Mouse (Mus musculus): ENCODE data around the gene Bik. TPM values are rescaled to one million over a fixed set of nuclear protein-coding genes. Genes with fewer than 3 reads are reported as not detected.
"Not testable (repeated sequence)": the region's sequence is repeated elsewhere in the genome, so short reads cannot be mapped to it uniquely, and the experiment has no call there.

Gene Bik
- 1 to 10 TPM; 8.2 to 9.1 TPM for total RNA-seq (2021)
- long read RNA-seq, experiment 1, transcript Bik-201 (5 exons, 942 nt), result major isoform, 6 of 7 reads
- long read RNA-seq, experiment 1, partial matches to known transcripts, result 1 of 7 reads
- long read RNA-seq, experiment 1, other reads (novel, unspliced or antisense), result 0 of 7 reads
- long read RNA-seq, experiment 2, transcript Bik-201 (5 exons, 942 nt), result major isoform, 7 of 8 reads
- long read RNA-seq, experiment 2, partial matches to known transcripts, result 0 of 8 reads
- long read RNA-seq, experiment 2, other reads (novel, unspliced or antisense), result 1 of 8 reads

DNA sequence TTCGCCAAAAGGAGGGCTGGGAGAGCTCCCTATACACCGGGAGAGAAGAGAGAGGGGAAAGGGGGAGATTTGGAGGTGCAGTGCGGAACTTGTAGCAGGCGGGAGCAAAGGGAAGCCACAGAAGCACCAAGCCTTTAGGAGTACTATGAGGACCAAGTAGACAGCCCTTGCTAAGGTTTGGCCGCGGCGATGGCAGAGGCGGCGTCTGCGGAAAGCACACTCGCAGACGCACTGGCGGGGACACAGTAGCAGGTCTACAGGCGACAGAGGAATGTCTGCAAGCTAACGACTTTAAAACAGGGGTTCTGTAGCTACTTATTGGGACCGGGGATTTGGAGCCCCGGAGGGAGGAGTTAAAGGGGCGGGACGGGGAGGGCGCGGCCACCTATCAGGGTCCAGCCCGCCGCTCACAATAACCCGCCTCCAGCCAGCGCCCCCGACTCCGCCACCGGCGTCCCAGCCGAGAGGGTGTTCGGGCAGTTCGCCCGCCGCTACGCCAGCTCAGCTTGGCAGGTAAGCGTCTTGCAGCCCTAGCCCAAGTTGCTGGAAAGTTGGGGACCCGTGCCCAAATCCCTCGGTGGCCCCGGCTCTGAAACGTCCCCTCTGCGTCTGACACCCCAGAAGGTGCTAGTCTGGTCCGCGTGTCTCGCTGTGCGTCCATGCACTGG lies at the start of gene Bik:
Bik (plus strand) TSS at position 439 of the 668 bp plus-strand sequence.
- peak in 1 of 2 experiments; percentile 21 for DNase-seq (ENCODE audit: low spot score in 2 of 2)

DNA sequence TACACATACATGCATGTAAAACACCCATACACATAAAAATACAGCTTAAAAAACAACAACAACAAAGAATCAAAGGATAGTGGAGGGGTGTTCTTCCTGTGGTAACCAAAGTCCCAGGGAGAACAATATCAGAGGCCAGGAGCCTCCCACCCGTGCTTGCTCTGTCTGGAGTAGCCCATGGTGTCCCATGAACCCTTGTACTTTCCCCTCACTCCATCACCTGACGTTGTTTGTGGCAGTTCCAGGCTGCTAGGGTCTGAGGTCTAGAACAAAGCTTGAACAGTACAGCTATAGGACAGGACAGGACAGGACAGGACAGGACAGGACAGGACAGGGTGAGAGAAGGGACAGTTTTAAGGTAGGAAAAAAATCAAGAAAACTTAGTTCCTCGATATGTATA lies 48.6 kb upstream of the Bik start:
- no peak for DNase-seq (ENCODE audit: low spot score in 2 of 2)

DNA sequence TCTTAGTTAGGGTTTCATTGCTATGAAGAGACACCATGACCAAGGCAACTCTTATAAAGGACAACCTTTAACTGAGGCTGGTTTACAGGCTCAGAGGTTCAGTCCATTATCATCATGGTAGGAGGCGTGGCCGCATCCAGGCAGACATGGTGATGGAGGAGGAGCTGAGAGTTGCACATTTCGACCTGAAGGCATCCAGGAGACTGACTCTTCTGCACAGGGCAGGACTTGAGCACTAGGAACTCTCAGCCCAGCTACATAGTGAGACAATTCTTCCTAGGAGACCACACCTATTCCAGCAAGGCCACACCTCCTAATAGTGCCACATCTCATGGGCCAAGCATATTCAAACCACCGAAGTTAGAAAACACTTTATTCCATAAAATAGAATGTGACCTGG lies 46.8 kb upstream of the Bik start:
- DNase-seq (ENCODE audit: low spot score in 2 of 2), result no peak

DNA sequence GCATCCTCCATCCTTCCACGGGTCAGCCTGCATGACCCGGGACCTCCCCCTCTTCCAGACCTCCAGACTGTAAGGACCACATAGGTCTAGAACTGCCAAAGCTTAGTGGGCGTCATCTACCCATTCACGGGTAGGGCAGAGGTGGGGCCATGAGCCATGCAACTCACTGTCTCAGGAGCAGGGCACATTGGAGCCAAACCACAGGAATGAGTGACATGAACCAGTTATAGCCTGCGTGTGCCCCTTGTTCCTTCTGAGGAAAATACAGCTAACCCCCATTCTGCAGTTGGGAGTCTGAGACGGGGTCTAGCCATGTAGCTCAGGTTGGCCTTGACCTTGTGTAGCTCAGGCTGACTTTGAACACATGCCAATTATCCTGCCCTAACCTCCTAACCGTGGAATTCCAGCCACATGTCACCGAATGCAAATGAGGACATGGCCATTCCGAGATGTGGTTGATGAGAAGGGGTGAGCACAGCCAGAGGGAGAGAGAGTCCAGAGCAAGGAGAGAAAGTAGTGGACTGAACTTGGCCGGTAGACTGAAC lies 45.4 kb upstream of the Bik start:
- DNase-seq (ENCODE audit: low spot score in 2 of 2), result no peak

DNA sequence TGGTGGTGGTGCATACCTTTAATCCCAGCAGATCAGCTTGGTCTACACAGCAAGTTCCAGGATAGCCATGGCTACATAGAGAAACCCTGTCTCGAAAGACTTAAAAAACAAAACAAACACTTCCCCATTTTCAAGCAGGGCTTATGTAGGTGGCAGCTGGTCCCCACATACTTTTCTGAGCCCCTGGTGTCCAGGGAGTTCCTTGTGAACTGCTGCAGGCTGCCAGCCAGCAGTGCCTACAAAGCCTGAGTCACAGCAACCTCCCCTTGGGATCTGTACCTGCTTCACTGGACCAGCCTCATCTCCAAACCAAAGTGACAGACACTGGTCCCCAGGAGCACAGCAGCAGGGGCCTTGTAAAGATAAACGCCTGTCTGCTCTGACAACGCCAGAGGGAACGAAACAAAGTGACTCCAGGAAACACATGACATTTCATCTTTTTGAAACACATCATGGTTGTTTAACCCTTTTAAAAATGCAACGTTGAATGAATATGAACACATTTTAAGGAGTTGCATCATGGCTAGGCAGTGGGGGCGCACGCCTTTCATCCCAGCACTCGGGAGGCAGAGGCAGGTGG lies 43.9 kb upstream of the Bik start:
- no peak for DNase-seq (ENCODE audit: low spot score in 2 of 2)

DNA sequence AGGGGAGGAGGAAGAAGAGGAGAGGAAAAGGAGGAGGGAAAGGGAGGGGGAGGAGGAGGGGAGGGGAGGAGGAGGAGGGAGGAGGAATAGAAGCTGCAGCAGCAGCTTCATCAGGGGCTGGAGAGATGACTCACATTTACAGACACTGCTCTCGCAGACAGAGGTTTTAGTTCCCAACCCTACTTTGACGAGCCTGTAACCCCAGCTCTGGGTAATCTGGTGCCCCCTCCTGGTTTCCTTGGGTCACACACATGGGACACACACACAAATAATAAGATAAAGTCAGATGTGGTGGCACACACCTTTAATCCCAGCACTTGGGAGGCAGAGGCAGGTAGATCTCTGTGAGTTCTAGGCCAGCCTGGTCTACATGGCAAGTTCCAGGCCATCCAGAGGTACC lies 43.2 kb upstream of the Bik start:
- DNase-seq (ENCODE audit: low spot score in 2 of 2), result no peak

DNA sequence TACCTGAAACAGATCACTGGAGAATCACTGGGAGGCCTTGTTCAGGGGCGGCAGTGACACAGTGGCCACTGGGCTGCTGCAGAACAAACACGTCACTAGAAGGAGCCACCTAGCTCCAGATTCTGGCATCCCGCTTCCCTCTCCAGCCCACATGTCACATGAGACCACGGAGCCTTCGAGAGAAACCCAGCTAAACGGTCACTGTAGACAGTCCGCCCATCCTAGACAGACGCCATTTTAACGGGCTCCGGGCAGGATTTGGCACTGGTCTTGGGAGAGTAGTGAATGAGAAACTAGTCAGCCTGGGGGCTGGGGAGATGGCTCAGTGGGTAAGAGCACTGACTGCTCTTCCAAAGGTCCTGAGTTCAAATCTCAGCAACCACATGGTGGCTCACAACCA lies 42.4 kb upstream of the Bik start:
- DNase-seq (ENCODE audit: low spot score in 2 of 2), result no peak

DNA sequence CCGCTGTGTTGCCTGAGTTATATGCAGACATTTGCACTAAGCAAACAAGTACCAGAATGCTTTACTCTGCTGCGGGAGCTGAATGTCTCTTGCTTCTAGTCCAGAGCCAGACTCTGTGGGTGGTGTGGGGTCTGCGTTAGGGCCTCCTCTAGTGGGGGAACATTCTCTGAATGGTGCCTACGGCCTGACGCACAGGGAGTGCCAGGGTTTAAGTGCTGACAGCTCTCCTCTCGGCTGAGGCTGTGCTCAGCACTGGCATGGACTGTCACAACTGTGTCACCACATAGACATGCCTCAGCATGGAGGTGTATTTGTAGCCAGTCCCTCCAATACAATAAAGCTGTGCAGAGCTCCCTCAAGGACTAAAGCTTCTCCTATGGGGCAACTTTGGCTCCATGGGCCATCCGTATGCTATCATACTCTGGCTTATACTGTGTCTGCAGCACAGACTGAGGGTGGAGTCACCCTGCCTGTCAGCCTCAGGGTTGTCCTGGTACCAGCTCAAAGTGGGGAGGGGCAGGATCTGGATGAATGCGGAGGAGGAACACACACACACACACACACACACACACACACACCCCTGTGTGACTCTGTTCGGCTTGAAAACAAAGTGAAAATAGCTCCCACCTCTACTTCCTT lies 39.1 kb upstream of the Bik start:
- no peak for DNase-seq (ENCODE audit: low spot score in 2 of 2)

DNA sequence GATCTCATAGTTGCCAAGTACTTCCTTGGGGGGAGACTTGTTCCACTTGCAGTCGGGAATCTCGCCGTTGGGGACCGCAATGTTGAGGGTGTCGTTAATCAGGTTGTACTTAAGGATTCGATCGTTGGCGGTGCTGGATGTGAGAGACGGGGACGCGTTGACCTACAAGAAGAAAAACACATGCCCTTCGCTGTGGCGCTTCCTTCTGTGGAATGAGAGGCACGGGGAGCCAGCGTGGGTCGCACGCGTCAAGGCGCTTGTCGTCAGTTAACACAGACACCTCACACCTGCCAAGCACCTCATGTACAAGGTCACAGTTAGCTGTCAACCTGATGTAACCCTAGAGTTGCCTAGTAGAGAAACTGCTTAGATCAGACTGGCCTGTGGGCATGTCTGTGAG lies 37.2 kb upstream of the Bik start:
- no peak for DNase-seq (ENCODE audit: low spot score in 2 of 2)

DNA sequence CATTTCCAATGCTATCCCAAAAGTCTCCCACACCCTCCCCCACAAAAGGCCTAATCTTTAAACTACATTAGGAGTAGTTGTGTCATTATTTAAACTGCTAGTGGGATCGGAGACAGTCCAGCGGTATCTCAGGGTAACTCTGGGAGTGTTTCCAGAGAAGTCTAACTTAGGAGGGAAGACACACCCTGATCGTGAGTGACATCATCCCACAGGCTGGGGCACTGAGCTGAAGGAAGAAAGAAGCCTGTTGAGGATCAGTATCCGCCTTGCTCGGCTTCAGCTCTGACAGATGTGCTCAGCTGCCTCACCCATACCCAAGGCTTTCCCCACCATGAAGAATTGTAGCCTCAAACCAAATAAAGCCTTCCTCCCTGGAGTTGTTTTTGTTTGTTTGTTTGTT lies 34.8 kb upstream of the Bik start:
- DNase-seq (ENCODE audit: low spot score in 2 of 2), result no peak

DNA sequence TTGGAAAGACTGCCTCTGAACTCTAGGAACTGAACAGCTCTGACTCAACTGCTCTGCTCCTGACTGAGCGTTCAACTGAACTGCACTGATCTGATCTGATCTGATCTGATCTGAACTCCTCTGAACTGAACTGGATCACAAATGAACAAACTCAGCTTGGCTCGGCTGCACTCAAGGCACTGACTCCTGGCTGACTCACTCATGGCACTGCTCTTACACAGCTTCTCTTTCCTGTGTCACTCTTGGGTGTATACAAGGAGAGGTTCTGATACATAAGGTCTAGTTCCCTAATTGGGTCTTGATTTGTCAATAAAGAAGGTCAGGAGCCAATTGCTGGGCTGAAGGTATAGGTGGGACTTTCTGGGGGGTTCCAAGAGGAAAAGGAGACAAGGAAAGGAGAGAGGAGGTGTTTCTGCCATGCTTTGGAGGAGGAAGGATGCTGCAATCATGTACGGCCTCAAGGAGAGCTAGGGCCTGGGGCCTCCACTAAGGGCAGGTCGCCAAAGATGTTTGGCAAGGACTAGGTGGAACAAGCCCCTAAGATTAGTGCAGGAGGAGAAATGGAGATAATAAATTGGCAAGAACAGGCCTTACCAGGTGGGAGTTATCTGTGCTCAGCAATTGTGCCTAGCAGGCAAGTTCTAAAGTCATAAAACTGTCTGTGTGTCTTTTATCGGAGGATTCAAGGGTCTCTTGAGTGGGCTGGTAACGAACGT lies 32.6 kb upstream of the Bik start:
- no peak for DNase-seq (ENCODE audit: low spot score in 2 of 2)

DNA sequence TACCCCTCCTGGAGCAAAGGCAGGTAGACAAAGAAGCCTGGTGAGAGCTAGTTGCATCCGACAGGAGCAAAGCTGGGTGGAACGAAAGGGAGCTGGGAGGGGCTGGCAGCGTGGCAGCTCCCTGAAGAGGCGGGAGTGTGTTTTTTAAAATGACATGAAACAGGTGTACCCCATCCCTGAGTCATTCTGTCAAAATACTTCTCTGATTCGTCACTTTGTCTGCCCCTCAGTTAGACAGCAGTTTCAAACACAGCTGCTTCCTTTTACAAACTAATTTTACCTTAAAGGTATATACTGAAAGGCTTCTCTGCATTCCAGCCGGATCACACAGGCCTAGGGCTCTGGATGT lies 32.1 kb upstream of the Bik start:
- DNase-seq (ENCODE audit: low spot score in 2 of 2), result no peak

DNA sequence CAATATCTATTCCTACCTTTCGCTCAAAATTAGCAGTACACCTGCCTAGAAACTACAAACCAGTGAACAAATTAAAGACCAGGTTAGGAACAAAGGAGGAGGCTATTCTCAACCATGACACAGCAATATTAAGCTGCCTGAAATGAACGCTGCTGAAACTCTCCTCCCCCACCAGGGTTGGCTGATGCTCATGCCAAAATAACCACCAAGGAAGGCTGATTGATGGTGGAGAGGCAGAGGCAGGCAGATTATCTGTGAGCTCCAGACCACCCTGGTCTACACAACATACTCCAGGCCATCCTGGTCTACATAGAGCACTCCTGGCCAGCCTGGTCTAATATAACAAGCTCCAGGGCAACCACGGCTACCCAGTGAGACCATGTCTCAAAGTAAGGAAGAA lies 31.5 kb upstream of the Bik start:
- DNase-seq (ENCODE audit: low spot score in 2 of 2), result no peak

DNA sequence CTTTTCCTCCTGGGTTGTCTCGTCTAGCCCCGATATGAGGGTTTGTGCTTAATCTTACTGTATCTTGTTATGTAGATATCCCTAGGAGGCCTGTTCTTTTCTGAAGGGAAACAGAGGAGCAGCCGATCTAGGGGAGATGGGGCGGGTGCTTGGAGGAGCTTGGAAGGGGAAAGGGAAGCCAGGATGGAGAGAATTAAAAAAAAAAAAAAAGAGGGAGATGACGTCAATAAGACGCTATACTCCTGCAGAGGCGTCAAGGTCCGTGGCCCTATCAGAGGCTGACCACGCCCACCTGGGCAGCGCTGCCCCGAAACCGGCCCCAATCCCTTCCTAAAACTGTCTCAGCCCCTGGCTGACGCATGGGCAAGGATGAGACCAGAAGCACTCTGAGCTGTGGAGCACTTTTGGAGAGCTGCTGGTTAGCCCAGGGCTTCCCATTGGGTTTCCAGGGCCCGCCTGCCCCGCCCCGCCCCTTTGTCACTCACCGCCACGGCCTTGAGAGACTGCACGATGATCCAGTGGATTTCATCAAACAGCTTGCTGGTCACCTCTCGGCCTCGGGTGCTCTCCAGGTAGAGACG lies 30.8 kb upstream of the Bik start:
- no peak for DNase-seq (ENCODE audit: low spot score in 2 of 2)

DNA sequence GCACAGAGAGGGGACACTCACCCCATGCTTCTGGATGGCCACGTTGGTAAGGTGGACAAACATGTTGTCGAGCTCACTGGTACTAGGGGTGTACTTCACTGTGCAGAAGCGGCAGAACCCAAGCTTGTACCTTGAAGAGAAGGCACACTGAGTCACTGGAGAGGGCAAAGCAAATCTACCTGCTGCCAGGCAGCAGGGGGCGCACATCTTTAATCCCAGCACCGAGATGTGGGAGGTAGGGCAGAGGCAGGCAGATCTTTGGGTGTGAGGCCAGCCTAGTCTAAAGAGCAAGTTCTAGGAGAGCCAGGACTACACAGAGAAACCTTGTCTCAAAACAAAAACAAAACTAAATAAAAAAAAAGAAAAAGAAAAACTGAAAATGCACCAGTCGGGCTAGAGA lies 29.4 kb upstream of the Bik start:
- DNase-seq (ENCODE audit: low spot score in 2 of 2), result no peak

DNA sequence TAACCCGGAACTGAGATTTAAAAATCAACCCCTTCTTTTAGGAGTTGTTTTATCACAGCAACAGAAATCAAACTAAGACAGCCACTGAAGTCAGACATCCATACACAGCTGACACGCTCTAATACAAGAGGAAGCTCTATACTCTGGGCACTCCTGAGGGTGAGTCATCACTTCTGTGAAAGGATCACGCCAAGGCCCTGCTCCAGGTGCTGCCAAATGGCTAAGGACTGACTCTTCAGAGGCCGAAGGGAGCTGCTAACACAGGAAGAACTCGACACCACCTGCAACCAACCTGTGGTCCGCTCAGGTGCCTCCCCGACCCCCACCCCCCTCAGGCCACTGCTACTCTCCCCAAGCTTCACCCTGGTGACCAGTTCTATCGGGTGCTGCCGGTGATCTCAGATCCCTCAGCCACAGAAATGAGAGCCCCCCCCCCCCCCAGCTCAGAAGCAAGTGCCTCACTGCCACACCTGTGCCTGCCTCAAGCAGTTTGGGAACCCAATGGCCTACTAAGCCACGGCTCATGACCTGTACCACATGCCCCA lies 27.4 kb upstream of the Bik start:
- no peak for DNase-seq (ENCODE audit: low spot score in 2 of 2)

DNA sequence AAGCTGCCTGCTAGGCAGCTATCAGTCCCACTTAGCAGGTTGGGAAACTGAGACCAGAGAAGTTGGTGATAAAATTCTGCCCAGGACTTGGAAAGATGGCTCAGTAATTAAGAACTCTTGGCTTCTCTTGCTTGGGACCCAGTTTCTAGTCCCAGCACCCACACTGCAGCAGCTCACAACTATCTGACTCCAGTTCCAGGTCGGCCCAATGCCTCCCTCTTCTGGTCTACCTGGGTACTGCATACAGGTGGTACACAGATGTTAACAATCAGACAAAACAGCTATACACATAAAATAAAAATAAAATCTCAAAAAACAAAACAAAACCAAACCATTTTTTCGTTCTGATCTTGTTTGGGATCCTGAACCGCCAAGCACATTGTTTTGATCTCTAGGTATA lies 26.3 kb upstream of the Bik start:
- DNase-seq (ENCODE audit: low spot score in 2 of 2), result no peak

DNA sequence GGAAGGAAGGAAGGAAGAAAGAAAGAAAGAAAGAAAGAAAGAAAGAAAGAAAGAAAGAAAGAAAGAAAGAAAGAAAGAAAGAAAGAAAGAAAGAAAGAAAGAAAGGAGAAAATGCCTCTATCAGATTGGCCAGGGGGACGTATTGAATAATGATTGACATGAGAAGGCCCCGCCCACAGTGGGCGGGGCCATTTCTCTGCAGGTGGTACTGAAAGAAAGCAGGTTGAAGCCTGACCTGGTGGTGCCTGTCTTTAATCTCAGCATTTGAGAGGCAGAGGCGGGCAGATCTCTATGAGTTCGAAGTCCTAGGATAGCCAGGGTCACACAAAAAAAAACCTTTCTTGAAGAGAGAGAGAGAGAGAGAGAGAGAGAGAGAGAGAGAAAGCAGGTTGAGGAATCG lies 25.2 kb upstream of the Bik start:
- DNase-seq (ENCODE audit: low spot score in 2 of 2), result not testable (repeated sequence)

DNA sequence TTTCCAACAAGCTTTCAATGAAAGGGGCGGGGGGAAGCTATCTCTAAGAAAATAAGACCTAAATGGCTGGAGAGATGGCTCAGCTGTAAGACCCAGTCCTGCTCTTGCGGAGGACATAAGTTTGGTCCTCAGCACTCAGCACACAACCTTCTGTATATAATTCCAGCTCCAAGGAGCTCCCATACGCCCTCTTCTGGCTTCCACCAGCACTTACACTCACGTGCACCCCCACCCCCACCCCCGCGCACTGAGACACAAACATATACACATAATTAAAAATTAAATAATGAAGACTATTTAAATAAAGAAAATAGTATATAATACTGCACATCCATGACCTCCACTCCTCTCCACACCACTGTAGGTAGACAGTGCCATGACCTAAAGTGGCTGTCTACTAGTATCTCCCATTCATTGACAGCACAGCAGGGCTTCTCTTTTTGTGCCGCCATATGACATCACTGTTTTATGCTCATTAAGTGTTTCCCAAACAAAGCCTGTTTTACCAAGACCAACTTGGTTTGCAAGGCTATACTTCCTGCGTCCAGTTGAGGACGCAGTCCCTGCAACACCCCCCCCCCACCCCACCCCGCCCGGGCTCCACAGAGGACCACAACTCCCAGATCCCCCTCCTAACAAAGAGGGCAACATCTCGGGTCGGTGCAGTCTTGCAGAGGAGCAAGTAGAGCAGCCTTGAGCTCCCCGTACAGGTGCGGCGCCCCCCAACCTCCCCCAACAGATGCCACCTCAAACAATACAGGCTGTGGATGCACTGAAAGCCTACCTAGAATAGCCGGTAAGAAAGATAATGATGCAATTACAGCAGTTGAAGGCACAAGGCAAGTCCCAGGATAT lies 16.5 kb upstream of the Bik start:
- no peak for DNase-seq (ENCODE audit: low spot score in 2 of 2)

All from adrenal gland, postnatal 4 days (tissue).